ENCODE assay signal across 8 mouse cellular contexts in genomic region chr11:22671791-22672490, GRCm38 (mm10).
A peak's percentile ranks its signal among the peaks of the same experiment; 100 is the strongest.
DNase-seq lines count a peak whose midpoint lies in the region; ATAC-seq and TF ChIP-seq lines count a peak whose summit lies in the region.

No protein-coding gene starts in this region.

- WGBS in intestine, embryonic 14.5 days, result 50% methylated on average over 5 of the region's 5 CpGs
- WGBS in intestine, postnatal 0 days, result 55% methylated on average over 5 of the region's 5 CpGs
- 23% methylated on average over 5 of the region's 5 CpGs for whole genome bisulfite sequencing in hindbrain, embryonic 14.5 days
- 25% methylated on average over 5 of the region's 5 CpGs for WGBS in midbrain, embryonic 13.5 days
- WGBS in lung, adult 2 months, result 62% methylated on average over 5 of the region's 5 CpGs

- no peaks in the 10 kb centered on the region for H3K4me1 ChIP-seq in intestine, embryonic 14.5 days (replicated peaks; ENCODE audit: control insufficient read depth, insufficient read depth, low read length)
- H3K4me1 ChIP-seq in intestine, postnatal 0 days (replicated peaks; ENCODE audit: control insufficient read depth, insufficient read depth, low read length), result no peaks in the 10 kb centered on the region
- H3K4me1 ChIP-seq in hindbrain, embryonic 14.5 days (replicated peaks; ENCODE audit: control insufficient read depth, insufficient read depth, low read length), result peaks cover 13% of the 10 kb centered on the region
- peaks cover 13% of the 10 kb centered on the region for H3K4me1 ChIP-seq in midbrain, embryonic 13.5 days (replicated peaks)
- H3K4me1 ChIP-seq in lung, adult 2 months (ENCODE audit: control insufficient read depth, insufficient read depth, low read length), result peaks cover 2% of the 10 kb centered on the region

- no peaks in the 10 kb centered on the region for H3K9me3 ChIP-seq in intestine, embryonic 14.5 days (ENCODE audit: control insufficient read depth, low read length)
- H3K9me3 ChIP-seq in intestine, postnatal 0 days (ENCODE audit: control insufficient read depth), result no peaks in the 10 kb centered on the region
- no peaks in the 10 kb centered on the region for H3K9me3 ChIP-seq in hindbrain, embryonic 14.5 days (ENCODE audit: control insufficient read depth, low read length)
- no peaks in the 10 kb centered on the region for H3K9me3 ChIP-seq in midbrain, embryonic 13.5 days

- no peak for DNase-seq in intestine, embryonic 14.5 days (ENCODE audit: low spot score)
- DNase-seq in cerebellum, adult 9-10 months, result peak; percentile 75
- DNase-seq in hindbrain, embryonic 14.5 days (ENCODE audit: low spot score), result peak; percentile 47
- DNase-seq in adrenal gland, adult 18-20 months (ENCODE audit: low spot score in 2 of 2), result no peak
- DNase-seq in lung, adult 2 months, result no peak
- no peak for DNase-seq in gastrocnemius, postnatal 10 days

- no peak overlapping the region for H3K4me2 ChIP-seq in intestine, embryonic 14.5 days (ENCODE audit: low read length)
- H3K4me2 ChIP-seq in intestine, postnatal 0 days (replicated peaks; ENCODE audit: low read depth), result no peak overlapping the region
- H3K4me2 ChIP-seq in hindbrain, embryonic 14.5 days (replicated peaks), result no peak overlapping the region
- no peak overlapping the region for H3K4me2 ChIP-seq in midbrain, embryonic 13.5 days (replicated peaks)

- H3K27ac ChIP-seq in intestine, embryonic 14.5 days (ENCODE audit: low read depth), result no peak overlapping the region
- no peak overlapping the region for H3K27ac ChIP-seq in intestine, postnatal 0 days (ENCODE audit: low read depth, low read length)
- peak overlapping the region; percentile 80 for H3K27ac ChIP-seq in hindbrain, embryonic 14.5 days
- peak overlapping the region; percentile 73 for H3K27ac ChIP-seq in midbrain, embryonic 13.5 days

- no peaks in the 10 kb centered on the region for H3K36me3 ChIP-seq in intestine, embryonic 14.5 days (ENCODE audit: control insufficient read depth, insufficient read depth, low read length)
- no peaks in the 10 kb centered on the region for H3K36me3 ChIP-seq in intestine, postnatal 0 days (ENCODE audit: control insufficient read depth, insufficient read depth)
- H3K36me3 ChIP-seq in hindbrain, embryonic 14.5 days (replicated peaks; ENCODE audit: control insufficient read depth, insufficient read depth), result no peaks in the 10 kb centered on the region
- H3K36me3 ChIP-seq in midbrain, embryonic 13.5 days, result no peaks in the 10 kb centered on the region

- peak; percentile 72 for ATAC-seq in intestine, embryonic 14.5 days (replicated peaks; ENCODE audit: low FRiP score, low TSS enrichment, low read depth)
- ATAC-seq in intestine, postnatal 0 days, result no peak
- ATAC-seq in hindbrain, embryonic 14.5 days (ENCODE audit: low FRiP score), result peak; percentile 90
- peak; percentile 98 for ATAC-seq in midbrain, embryonic 13.5 days

- no peak for TF ChIP-seq POLR2A in lung, adult 2 months (IDR thresholded peaks at IDR 0.05; ENCODE audit: borderline replicate concordance, extremely low read depth, low read depth, low read length)

- no peak overlapping the region for H3K9ac ChIP-seq in intestine, embryonic 14.5 days (ENCODE audit: low read length)
- H3K9ac ChIP-seq in intestine, postnatal 0 days (ENCODE audit: low read depth, low read length), result no peak overlapping the region
- H3K9ac ChIP-seq in hindbrain, embryonic 14.5 days, result no peak overlapping the region
- no peak overlapping the region for H3K9ac ChIP-seq in midbrain, embryonic 13.5 days (replicated peaks)

- no peak overlapping the region for H3K4me3 ChIP-seq in intestine, embryonic 14.5 days (ENCODE audit: low read depth, low read length)
- H3K4me3 ChIP-seq in intestine, postnatal 0 days (ENCODE audit: low read depth, low read length), result no peak overlapping the region
- no peak overlapping the region for H3K4me3 ChIP-seq in hindbrain, embryonic 14.5 days (replicated peaks; ENCODE audit: low read length)
- no peak overlapping the region for H3K4me3 ChIP-seq in midbrain, embryonic 13.5 days (replicated peaks)
- H3K4me3 ChIP-seq in lung, adult 2 months (replicated peaks; ENCODE audit: extremely low read depth, low read depth, low read length), result no peak overlapping the region

- H3K27me3 ChIP-seq in intestine, embryonic 14.5 days (replicated peaks; ENCODE audit: control insufficient read depth, insufficient read depth, low read length), result no peaks in the 10 kb centered on the region
- no peaks in the 10 kb centered on the region for H3K27me3 ChIP-seq in intestine, postnatal 0 days (replicated peaks; ENCODE audit: control insufficient read depth, insufficient read depth, low read length)
- H3K27me3 ChIP-seq in hindbrain, embryonic 14.5 days (ENCODE audit: control insufficient read depth, insufficient read depth, low read length), result no peaks in the 10 kb centered on the region
- no peaks in the 10 kb centered on the region for H3K27me3 ChIP-seq in midbrain, embryonic 13.5 days

- TF ChIP-seq CTCF in intestine, postnatal 0 days (IDR thresholded peaks at IDR 0.05; ENCODE audit: low read depth), result no peak
- no peak for TF ChIP-seq CTCF in lung, adult 2 months (IDR thresholded peaks at IDR 0.05; ENCODE audit: insufficient read depth, low read length)

Comparison
In these comparisons a context has a peak if more than half of its experiments do, and no peak if none do; other contexts are left out.
1. DNase-seq: peak in cerebellum, adult 9-10 months (single experiment) and hindbrain, embryonic 14.5 days (single experiment); none in intestine, embryonic 14.5 days (single experiment), adrenal gland, adult 18-20 months (0 of 2), lung, adult 2 months (single experiment) and gastrocnemius, postnatal 10 days (single experiment).
2. H3K27ac ChIP-seq: peak in hindbrain, embryonic 14.5 days (single experiment) and midbrain, embryonic 13.5 days (single experiment); none in intestine, embryonic 14.5 days (single experiment) and intestine, postnatal 0 days (single experiment).